Mouse (Mus musculus): ENCODE data around the gene Chst14. TPM values are rescaled to one million over a fixed set of nuclear protein-coding genes. Genes with fewer than 3 reads are reported as not detected.

The Chst14 gene
- polyA plus RNA-seq, 1 experiment = 19.9 TPM

- no peak for DNase-seq (ENCODE audit: low spot score)
Observed at GRCm38 (mm10) chr2:118963676-118964012, 37.3 kb downstream of the Chst14 start.

DNA sequence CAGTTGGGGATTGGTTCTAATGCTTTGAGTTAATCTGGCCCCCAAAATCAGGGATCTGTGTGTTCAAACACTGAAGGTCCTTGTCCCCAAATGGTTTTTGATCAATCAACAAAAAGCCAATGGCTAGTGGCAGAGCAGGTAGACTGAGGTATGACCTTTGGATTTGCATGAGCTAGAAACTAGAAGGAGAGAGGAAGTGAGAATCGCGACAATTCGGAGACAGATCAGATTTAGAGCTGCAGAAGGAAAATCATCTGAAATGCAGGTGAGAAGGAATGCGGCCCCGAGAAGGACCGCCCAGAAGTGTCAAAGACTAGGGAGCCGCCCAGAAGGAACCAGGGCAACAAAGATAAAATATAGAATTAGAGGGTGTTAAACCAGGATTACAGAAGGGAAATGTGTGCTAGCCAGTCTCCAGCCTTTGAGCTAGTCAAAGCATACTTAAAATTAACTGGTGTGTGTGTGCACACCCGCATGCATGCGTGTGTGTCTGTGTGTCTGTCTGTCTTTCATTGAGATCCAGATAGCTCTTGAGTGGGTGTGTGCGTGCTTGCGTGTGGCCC is 43.4 kb downstream of the Chst14 start:
- no peak for DNase-seq (ENCODE audit: low spot score)

- no peak for DNase-seq (ENCODE audit: low spot score)
Observed at GRCm38 (mm10) chr2:118972048-118972447, 45.8 kb downstream of the Chst14 start.

GRCm38 (mm10) chr2:118972687-118973376 is 46.5 kb downstream of the Chst14 start:
- DNase-seq (ENCODE audit: low spot score) = peak; percentile 72

- no peak for DNase-seq (ENCODE audit: low spot score)
Observed at GRCm38 (mm10) chr2:118975855-118976254, 49.6 kb downstream of the Chst14 start.

DNA sequence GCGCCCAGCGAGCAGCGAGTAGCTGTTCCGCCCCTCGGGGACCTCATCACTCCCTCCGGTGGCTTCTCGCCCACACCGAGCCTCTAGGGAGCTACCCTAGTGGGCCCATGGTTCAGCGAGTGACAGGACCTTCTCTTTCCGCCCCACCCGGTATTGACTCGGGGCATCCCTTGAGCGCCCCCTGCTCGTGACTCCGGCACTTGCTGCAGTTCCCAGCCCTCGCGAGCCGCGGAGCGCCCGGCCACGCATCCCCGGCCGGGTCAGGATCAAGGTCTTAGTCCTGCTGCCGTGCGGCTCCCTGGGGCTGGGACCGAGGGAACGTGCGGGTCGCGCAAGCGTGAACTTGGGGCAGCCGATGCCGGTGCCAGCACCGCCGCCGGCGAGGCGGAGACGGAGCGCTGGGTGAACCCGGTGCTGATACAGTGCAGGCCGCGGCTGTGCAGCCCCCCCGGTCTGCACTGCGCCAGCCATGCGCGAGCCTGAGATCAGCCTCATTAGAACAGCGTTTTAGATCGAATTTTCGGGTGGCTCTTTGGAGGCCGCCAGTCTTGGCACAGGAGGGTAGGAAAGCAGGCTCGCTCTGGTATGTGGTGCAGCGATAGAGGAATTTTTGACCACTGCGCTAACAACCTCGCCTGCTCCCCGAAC is 50.1 kb downstream of the Chst14 start:
- DNase-seq (ENCODE audit: low spot score) = peak; percentile 76

DNA sequence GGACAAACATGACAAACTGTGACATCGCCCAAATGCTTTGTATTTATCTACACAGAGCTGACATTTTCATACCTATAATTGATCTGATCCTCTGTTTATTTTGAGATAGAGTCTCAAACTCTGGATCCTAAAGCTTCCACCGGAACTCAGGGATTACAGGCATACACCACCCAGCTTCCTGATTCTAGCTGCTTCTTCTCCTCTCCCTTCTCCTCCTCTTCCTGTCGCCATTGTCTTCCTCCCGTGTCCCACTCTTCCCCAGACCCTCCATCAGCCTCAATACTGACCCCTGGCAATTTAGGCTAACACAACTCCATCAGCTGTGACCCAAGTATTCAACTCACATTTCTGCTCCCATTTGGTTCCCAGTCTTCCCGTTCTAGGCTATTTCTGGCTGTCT is 50.6 kb downstream of the Chst14 start:
- no peak for DNase-seq (ENCODE audit: low spot score)

- no peak for DNase-seq (ENCODE audit: low spot score)
Observed at GRCm38 (mm10) chr2:118978064-118978463, 51.8 kb downstream of the Chst14 start.

Other genes with a start within 250 kb of the Chst14 start
- gene Ankrd63, start 222.5 kb upstream of the Chst14 start, polyA plus RNA-seq (2012; rRNA removed) = 0.69 and 0.93 TPM in 2 replicates
- gene Plcb2, start 198.1 kb upstream of the Chst14 start, polyA plus RNA-seq (2012; rRNA removed) = 2.6 and 3.0 TPM in 2 replicates
- 35.9 and 38.5 TPM in 2 replicates for gene Inafm2, start 180.7 kb upstream of the Chst14 start, polyA plus RNA-seq (2012; rRNA removed)
- gene Ccdc9b, start 163.8 kb upstream of the Chst14 start, polyA plus RNA-seq (2012; rRNA removed) = 19.3 and 23.1 TPM in 2 replicates
- gene Phgr1, start 153.7 kb upstream of the Chst14 start, polyA plus RNA-seq (2012; rRNA removed) = 0.16 TPM in 1 of 2 replicates, not detected in the other
- gene Disp2, start 146.8 kb upstream of the Chst14 start, polyA plus RNA-seq (2012; rRNA removed) = 0.78 and 0.93 TPM in 2 replicates
- gene Knstrn, start 112.5 kb upstream of the Chst14 start, polyA plus RNA-seq (2012; rRNA removed) = 5.0 and 5.5 TPM in 2 replicates
- gene Ivd, start 64.5 kb upstream of the Chst14 start, polyA plus RNA-seq (2012; rRNA removed) = 87.1 and 91.2 TPM in 2 replicates
- 10.2 and 12.4 TPM in 2 replicates for gene Bahd1, start 26.1 kb upstream of the Chst14 start, polyA plus RNA-seq (2012; rRNA removed)
- 18.8 and 19.3 TPM in 2 replicates for gene Ccdc32, start 102.9 kb downstream of the Chst14 start, polyA plus RNA-seq (2012; rRNA removed)
- 2.9 and 3.5 TPM in 2 replicates for gene Rpusd2, start 108.3 kb downstream of the Chst14 start, polyA plus RNA-seq (2012; rRNA removed)
- 0.22 and 0.37 TPM in 2 replicates for gene Knl1, start 120.6 kb downstream of the Chst14 start, polyA plus RNA-seq (2012; rRNA removed)
- gene Rad51, start 186.3 kb downstream of the Chst14 start, polyA plus RNA-seq (2012; rRNA removed) = 1.6 and 2.5 TPM in 2 replicates
- 27.0 and 27.9 TPM in 2 replicates for gene Rmdn3, start 230.5 kb downstream of the Chst14 start, polyA plus RNA-seq (2012; rRNA removed)
- gene Gchfr, start 241.3 kb downstream of the Chst14 start, polyA plus RNA-seq (2012; rRNA removed) = 0.54 and 0.80 TPM in 2 replicates
- gene Gm14137, start 248.0 kb downstream of the Chst14 start, polyA plus RNA-seq (2012; rRNA removed) = not detected in 2 replicates